Mouse (Mus musculus) forebrain, embryonic 14.5 days (tissue): Measurements from ENCODE around the gene Zc2hc1c. TPM values are rescaled to one million over a fixed set of nuclear protein-coding genes. Genes with fewer than 3 reads are reported as not detected.
A peak's percentile ranks its signal among the peaks of the same experiment; 100 is the strongest.

ENCODE experiments used
- ATAC-seq: fragments of 200-750 bp; cut with Nextera tagmentation; 2 replicates; pipeline ENCODE4 v1.8.0; 2017; ENCODE audit warnings: mild to moderate bottlenecking, moderate library complexity
- DNase-seq: peaks from one replicate; pipeline ENCODE4 v3.0.0-alpha.2; 2015; ENCODE audit warnings: low spot score
- H3K27ac ChIP-seq: fragments of 300-500 bp; sonication (generic); 2 replicates; pipeline ENCODE4 v1.5.1; 2014; ENCODE audit warnings: low read depth, mild to moderate bottlenecking, control low read depth, low read length, moderate library complexity
- H3K27me3 ChIP-seq: fragments of 300-500 bp; sonication (generic); replicated peaks from 2 replicates; pipeline ENCODE4 v1.6.1; 2014; ENCODE audit warnings: low read length, control low read depth, mixed read lengths; ENCODE audit not compliant: control insufficient read depth, insufficient read depth
- H3K36me3 ChIP-seq: fragments of 300-500 bp; sonication (generic); 2 replicates; pipeline ENCODE4 v1.6.1; 2014; ENCODE audit warnings: low read length, control low read depth; ENCODE audit not compliant: control insufficient read depth, insufficient read depth
- H3K4me1 ChIP-seq: fragments of 300-500 bp; sonication (generic); 2 replicates; pipeline ENCODE4 v1.6.1; 2014; ENCODE audit warnings: antibody characterized with exemption, low read length, control low read depth; ENCODE audit not compliant: control insufficient read depth, insufficient read depth
- H3K4me2 ChIP-seq: fragments of 300-500 bp; sonication (generic); 2 replicates; pipeline ENCODE4 v1.6.1; 2014; ENCODE audit warnings: mild to moderate bottlenecking, control low read depth, low read length
- H3K4me3 ChIP-seq: fragments of 300-500 bp; sonication (generic); 2 replicates; pipeline ENCODE4 v1.5.1; 2014; ENCODE audit warnings: low read depth, low read length, control low read depth
- H3K9ac ChIP-seq: fragments of 300-500 bp; sonication (generic); 2 replicates; pipeline ENCODE4 v1.6.1; 2014; ENCODE audit warnings: mild to moderate bottlenecking, low read length, control low read depth, moderate library complexity
- H3K9me3 ChIP-seq: fragments of 300-500 bp; sonication (generic); replicated peaks from 2 replicates; pipeline ENCODE4 v1.6.1; 2016; ENCODE audit warnings: low read length, control low read depth, mixed read lengths; ENCODE audit not compliant: control insufficient read depth
- WGBS: fragments of 180-500 bp; shearing (Covaris S2); extraction: QIAGEN DNeasy Blood & Tissue Kit; methylation state at CpG from one replicate; pipeline ENCODE4 v1.1.7; 2014; 5-methylcytosine and 5-hydroxymethylcytosine counted together
- polyA plus RNA-seq: library from polyadenylated mRNA; unstranded; fragments of >200 nt; fragmentation: Nextera tagmentation; extraction: Ambion mirVana; gene quantifications from 2 replicates; pipeline ENCODE4 v1.2.1, GENCODE M21; 2014

The Zc2hc1c gene
- polyA plus RNA-seq, 1 experiment from 2014 or later = 1.4 TPM

DNA sequence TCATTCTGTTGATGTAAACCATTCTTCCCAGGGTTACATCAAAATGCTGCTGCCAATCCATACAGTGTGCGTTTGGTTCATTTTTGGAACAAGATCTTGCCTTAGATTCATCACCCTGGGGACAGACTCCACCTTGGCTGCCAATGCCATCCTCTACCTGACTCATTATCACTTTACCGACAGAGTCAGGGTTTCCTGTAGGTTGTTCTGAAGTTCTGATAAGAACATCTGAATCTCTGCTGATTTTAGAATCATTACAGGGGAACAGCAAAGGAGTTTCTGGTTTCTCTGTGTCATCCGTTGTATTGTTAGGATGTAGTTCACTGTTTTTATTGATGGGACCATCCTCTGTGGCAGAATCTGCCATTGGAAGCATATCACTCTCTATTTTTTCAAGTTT lies 22.1 kb upstream of the Zc2hc1c start:
- H3K4me2 ChIP-seq = no peak overlapping the region
- no peak for DNase-seq
- no peak overlapping the region for H3K27ac ChIP-seq
- H3K27me3 ChIP-seq = no peaks in the 10 kb centered on the region
- no peak overlapping the region for H3K4me3 ChIP-seq
- H3K9me3 ChIP-seq = no peaks in the 10 kb centered on the region
- H3K4me1 ChIP-seq = peaks cover 7% of the 10 kb centered on the region; the same call in 1 of the 2 replicates
- H3K36me3 ChIP-seq = 0 out of 2 replicates have a peak, but pooled peaks cover 7% of the 10 kb centered on the region
- no peak for ATAC-seq
- H3K9ac ChIP-seq = no peak overlapping the region
- 97% methylated on average over 3 of the region's 3 CpGs for WGBS

DNA sequence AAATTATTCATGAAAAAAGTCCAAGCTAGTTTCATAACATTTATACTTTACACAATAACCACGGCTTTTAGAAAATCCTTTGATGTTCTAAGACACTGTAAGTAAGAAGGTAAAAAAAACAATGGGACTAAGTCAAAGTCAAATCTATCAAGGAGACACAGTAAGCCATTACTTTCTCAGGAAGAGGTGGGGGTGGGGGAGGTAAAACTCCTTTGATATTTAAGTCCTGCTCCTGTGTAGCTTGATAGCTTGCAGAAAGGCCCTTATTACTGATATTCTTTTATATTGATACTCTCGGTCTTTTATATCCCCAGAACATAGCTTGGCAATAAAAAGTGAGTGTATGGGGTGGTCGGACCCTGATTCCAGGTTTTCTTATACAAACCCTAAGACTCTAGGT lies 18.6 kb upstream of the Zc2hc1c start:
- no peaks in the 10 kb centered on the region for H3K27me3 ChIP-seq
- peak overlapping the region; percentile 54 for H3K4me3 ChIP-seq
- ATAC-seq (no peak), DNase-seq (no peak)
- 0 out of 2 replicates have a peak, but pooled peaks cover 7% of the 10 kb centered on the region for H3K36me3 ChIP-seq
- 58% methylated on average over 3 of the region's 3 CpGs for WGBS
- H3K27ac ChIP-seq = peak overlapping the region; percentile 87
- peak overlapping the region; percentile 77 for H3K9ac ChIP-seq
- H3K4me2 ChIP-seq = peak overlapping the region; percentile 57
- H3K4me1 ChIP-seq = peaks cover 7% of the 10 kb centered on the region; the same call in 1 of the 2 replicates
- no peaks in the 10 kb centered on the region for H3K9me3 ChIP-seq

DNA sequence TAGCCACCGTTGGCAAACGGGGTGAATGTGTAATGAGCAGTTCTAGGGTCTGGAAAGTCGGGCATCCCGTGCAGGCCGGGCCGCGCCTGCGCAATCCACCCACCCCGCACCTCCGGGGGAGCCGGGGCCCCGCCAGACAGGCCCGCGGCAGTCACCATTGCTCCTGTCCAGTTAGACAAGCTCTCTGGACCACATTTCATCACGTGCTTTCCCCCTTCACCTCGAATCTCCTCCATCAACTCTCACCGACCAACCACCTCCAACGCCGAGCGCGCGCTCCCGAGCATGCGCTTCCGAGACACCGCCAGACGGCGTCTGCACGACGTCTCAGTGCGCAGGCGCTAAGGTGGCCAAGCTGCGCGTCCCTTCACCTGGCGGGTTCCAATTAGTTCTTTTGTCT lies 18.1 kb upstream of the Zc2hc1c start, which contains the start of gene Mlh3:
TSS of gene Mlh3 (minus strand) at position 281 of the 400 bp plus-strand sequence.
- peak within 1 kb of the TSS; percentile 77 for H3K9ac ChIP-seq
- DNase-seq (peak; percentile 94), ATAC-seq (peak; percentile 95)
- no peaks in the 10 kb centered on the region for H3K27me3 ChIP-seq
- H3K4me3 ChIP-seq = peak within 1 kb of the TSS; percentile 54
- 0 out of 2 replicates have a peak, but pooled peaks cover 7% of the 10 kb centered on the region for H3K36me3 ChIP-seq
- no peaks in the 10 kb centered on the region for H3K9me3 ChIP-seq
- peak within 1 kb of the TSS; percentile 57 for H3K4me2 ChIP-seq
- peak within 1 kb of the TSS; percentile 87 for H3K27ac ChIP-seq
- WGBS = under 1% methylated on average over 35 of the region's 35 CpGs
- H3K4me1 ChIP-seq = 0 out of 2 replicates have a peak, but pooled peaks cover 4% of the 10 kb centered on the region

DNA sequence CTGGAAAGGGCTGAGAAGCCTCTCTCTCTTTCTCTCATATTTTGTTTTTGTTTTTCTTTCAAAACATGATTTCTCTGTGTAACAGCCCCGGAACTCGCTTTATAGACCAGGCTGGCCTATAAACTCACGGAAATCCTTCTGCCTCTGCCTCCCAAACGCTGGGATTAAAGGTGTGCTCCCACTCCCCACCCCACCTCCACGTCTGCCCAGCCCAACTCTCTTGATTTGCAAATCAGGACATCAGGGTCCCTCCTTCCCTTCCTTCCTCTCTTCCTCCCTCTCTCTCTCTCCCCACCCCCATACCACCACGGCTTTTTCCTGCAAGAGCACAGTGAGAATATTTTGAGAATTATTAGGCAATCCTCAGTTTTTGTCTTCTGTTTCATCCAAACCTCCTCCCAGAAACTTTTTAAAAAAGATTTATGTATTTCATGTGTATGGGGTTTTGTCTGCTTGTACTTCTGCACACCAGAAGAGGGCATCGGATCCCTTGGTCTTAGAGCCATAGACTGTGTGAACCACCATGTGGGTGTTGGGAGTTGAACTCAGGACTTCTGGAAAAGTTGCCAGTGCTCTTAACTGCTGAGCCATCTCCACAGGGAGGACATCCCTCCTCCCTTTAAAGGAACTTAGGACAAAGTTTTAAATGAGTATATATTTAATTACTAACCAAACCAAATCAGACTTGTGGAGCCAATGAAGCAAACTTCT lies 17.1 kb upstream of the Zc2hc1c start:
- H3K9me3 ChIP-seq = no peaks in the 10 kb centered on the region
- no peak overlapping the region for H3K9ac ChIP-seq
- 0 out of 2 replicates have a peak, but pooled peaks cover 4% of the 10 kb centered on the region for H3K4me1 ChIP-seq
- peaks cover 13% of the 10 kb centered on the region; the same call in 1 of the 2 replicates for H3K36me3 ChIP-seq
- no peak overlapping the region for H3K4me3 ChIP-seq
- H3K4me2 ChIP-seq = no peak overlapping the region
- no peak for ATAC-seq
- WGBS = 82% methylated on average over 7 of the region's 7 CpGs
- H3K27ac ChIP-seq = no peak overlapping the region
- no peaks in the 10 kb centered on the region for H3K27me3 ChIP-seq
- no peak for DNase-seq

DNA sequence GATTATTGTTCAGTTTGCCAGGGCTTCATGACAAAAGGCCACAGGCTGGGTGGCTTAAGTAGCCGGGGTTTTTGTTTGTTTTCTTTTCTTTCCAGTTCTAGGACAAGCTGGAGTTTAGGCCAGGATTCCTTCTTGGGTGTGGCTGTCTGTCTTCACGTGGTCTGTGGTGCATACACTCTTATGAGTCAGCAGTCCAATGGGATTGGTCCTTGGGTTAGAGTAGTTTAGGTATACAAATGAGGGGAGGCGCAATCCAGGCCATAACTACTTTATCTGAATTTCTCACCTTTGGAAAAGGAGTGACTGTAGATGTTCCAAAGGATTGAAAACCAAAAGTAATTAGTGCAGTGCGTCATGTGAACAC lies 16.6 kb upstream of the Zc2hc1c start:
- Histone ChIP-seq H3K4me3 (no peak overlapping the region), H3K27ac (no peak overlapping the region), H3K27me3 (no peaks in the 10 kb centered on the region), H3K4me2 (no peak overlapping the region), H3K4me1 (0 out of 2 replicates have a peak, but pooled peaks cover 4% of the 10 kb centered on the region), H3K9ac (no peak overlapping the region), H3K36me3 (peaks cover 13% of the 10 kb centered on the region; the same call in 1 of the 2 replicates), H3K9me3 (no peaks in the 10 kb centered on the region)
- 74% methylated on average over 4 of the region's 4 CpGs for WGBS
- no peak for ATAC-seq
- DNase-seq = no peak

DNA sequence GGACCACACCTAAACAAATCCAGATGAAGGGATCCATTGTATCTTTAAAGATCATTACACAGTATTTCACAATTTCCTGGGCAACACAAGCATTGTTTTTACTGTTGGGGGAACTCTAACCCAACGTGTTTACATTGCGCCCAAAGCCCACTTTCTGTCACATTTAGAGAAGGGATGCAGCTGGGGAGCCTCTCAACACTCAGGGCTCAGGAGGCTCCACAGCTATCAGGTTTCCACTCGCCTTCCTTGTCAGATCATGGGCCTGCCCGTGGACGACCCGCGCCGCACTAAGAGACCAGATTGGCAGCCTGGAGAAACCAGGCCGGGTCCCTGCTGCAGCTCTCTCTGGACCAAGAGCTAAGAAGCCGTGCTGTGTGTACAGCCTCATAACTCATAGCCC lies 14.9 kb upstream of the Zc2hc1c start:
- Histone ChIP-seq H3K4me3 (no peak overlapping the region), H3K27me3 (no peaks in the 10 kb centered on the region), H3K9ac (no peak overlapping the region), H3K36me3 (peaks cover 12% of the 10 kb centered on the region; the same call in 1 of the 2 replicates), H3K4me1 (0 out of 2 replicates have a peak, but pooled peaks cover 4% of the 10 kb centered on the region), H3K27ac (no peak overlapping the region), H3K4me2 (no peak overlapping the region), H3K9me3 (no peaks in the 10 kb centered on the region)
- no peak for ATAC-seq
- WGBS = 94% methylated on average over 10 of the region's 10 CpGs
- DNase-seq = no peak

DNA sequence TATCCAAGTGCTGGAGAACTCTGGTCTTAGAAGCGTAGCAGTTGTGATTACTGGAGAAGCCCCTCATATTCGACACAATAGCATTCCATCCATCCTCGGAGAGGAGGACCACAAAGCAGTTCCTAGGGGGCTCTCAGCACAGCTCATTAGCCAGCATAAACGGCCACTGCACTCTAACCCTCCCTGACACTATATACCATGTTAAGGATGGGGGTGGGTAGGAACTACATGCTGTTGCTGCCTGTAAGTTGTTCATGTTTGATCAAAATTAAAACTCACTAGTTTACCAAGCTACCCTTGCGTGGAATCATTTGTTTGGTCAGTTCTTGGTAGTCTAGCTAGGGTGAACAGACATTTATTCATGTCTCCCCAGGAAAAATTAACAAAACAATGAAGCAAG lies 12.1 kb upstream of the Zc2hc1c start:
- H3K4me1 ChIP-seq = peaks cover 4% of the 10 kb centered on the region; the same call in 1 of the 2 replicates
- H3K27me3 ChIP-seq = no peaks in the 10 kb centered on the region
- H3K27ac ChIP-seq = no peak overlapping the region
- DNase-seq = no peak
- no peaks in the 10 kb centered on the region for H3K9me3 ChIP-seq
- no peak overlapping the region for H3K4me3 ChIP-seq
- H3K4me2 ChIP-seq = no peak overlapping the region
- WGBS = 53% methylated on average over 5 of the region's 5 CpGs
- ATAC-seq = no peak
- H3K36me3 ChIP-seq = peaks cover 5% of the 10 kb centered on the region; the same call in 1 of the 2 replicates
- no peak overlapping the region for H3K9ac ChIP-seq

DNA sequence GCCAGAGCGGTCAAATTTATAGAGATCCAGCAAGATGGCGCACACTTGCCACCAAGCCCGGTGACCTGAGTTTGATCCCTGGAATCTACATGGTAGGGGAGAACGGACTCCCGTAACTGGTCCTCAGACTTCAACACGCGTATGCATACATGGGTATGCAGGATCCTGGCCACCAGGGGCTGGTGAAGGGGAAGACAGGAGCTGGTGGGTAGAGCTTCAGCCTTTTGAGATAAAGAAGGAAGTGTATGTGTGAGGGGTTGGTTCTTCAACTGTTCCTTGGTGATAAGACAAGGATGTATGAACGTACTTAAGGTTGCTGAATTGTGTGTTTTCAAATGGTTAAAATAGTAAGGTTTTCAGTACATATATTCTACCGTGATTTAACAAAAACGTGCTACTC lies 9.5 kb upstream of the Zc2hc1c start:
- Histone ChIP-seq H3K4me2 (no peak overlapping the region), H3K27me3 (no peaks in the 10 kb centered on the region), H3K4me1 (peaks cover 4% of the 10 kb centered on the region; the same call in 1 of the 2 replicates), H3K36me3 (peaks cover 5% of the 10 kb centered on the region; the same call in 1 of the 2 replicates), H3K4me3 (no peak overlapping the region), H3K27ac (no peak overlapping the region), H3K9ac (no peak overlapping the region), H3K9me3 (no peaks in the 10 kb centered on the region)
- DNase-seq = no peak
- no peak for ATAC-seq
- WGBS = 94% methylated on average over 10 of the region's 10 CpGs
